Mouse (Mus musculus) spleen, postnatal 14 days (tissue): ENCODE data around the gene T2.
"Not testable (repeated sequence)": the region's sequence is repeated elsewhere in the genome, so short reads cannot be mapped to it uniquely, and the experiment has no call there.

ENCODE experiments used
- DNase-seq, 2 experiments: peaks; one replicate each; pipeline ENCODE4 v3.0.0; 2021 to 2022; ENCODE audit warnings: low spot score in 2 of 2

T2 gene

GRCm38 (mm10) chr17:8355692-8356091, at the start of gene T2:
Gene T2, plus strand, starts transcription at chr17:8355992.
- DNase-seq = no peak

- DNase-seq = peak; percentile 86 to 93
These were observed 44.8 kb upstream of the T2 start, which contains the start of gene Sft2d1 for GRCm38 (mm10) chr17:8310838-8311614. Gene Sft2d1, plus strand, starts transcription at chr17:8311102.

- no peak for DNase-seq
These were observed 44.0 kb upstream of the T2 start for GRCm38 (mm10) chr17:8311751-8312150.

- no peak for DNase-seq
These were observed 41.8 kb upstream of the T2 start for GRCm38 (mm10) chr17:8313976-8314375.

- DNase-seq = no peak
These were observed 39.5 kb upstream of the T2 start for GRCm38 (mm10) chr17:8316251-8316650.

- DNase-seq = not testable (repeated sequence)
These were observed 28.9 kb upstream of the T2 start for GRCm38 (mm10) chr17:8326877-8327276.

- DNase-seq = no peak
These were observed 27.1 kb upstream of the T2 start for GRCm38 (mm10) chr17:8328511-8329174.

GRCm38 (mm10) chr17:8330602-8331001, 25.2 kb upstream of the T2 start:
- DNase-seq = no peak

- not testable (repeated sequence) for DNase-seq
These were observed 18.6 kb upstream of the T2 start, which contains the start of gene Prr18 for GRCm38 (mm10) chr17:8337159-8337558. Gene Prr18, plus strand, starts transcription at chr17:8337459.

GRCm38 (mm10) chr17:8339666-8340374, 16.0 kb upstream of the T2 start:
- no peak for DNase-seq

GRCm38 (mm10) chr17:8340407-8341359, 15.1 kb upstream of the T2 start:
- no peak for DNase-seq

GRCm38 (mm10) chr17:8341360-8341963, 14.3 kb upstream of the T2 start:
- DNase-seq = no peak

- no peak for DNase-seq
These were observed 13.1 kb upstream of the T2 start for GRCm38 (mm10) chr17:8342706-8343105.

- DNase-seq = no peak
These were observed 12.4 kb upstream of the T2 start for GRCm38 (mm10) chr17:8343416-8343815.

- DNase-seq = no peak
These were observed 8.0 kb upstream of the T2 start for GRCm38 (mm10) chr17:8347765-8348285.

GRCm38 (mm10) chr17:8348941-8349340, 6.9 kb upstream of the T2 start:
- DNase-seq = no peak

GRCm38 (mm10) chr17:8351088-8351487, 4.7 kb upstream of the T2 start:
- DNase-seq = no peak

- DNase-seq = no peak
These were observed 1.7 kb downstream of the T2 start for GRCm38 (mm10) chr17:8357498-8357897.

- DNase-seq = no peak
These were observed 5.1 kb downstream of the T2 start for GRCm38 (mm10) chr17:8360876-8361275.

- DNase-seq = no peak
These were observed 5.7 kb downstream of the T2 start for GRCm38 (mm10) chr17:8361281-8362103.
